Mouse (Mus musculus) intestine, embryonic 14.5 days (tissue): ENCODE data around the gene Cenps. TPM values are rescaled to one million over a fixed set of nuclear protein-coding genes. Genes with fewer than 3 reads are reported as not detected.
"Not testable (repeated sequence)": the region's sequence is repeated elsewhere in the genome, so short reads cannot be mapped to it uniquely, and the experiment has no call there.

Experiments
- ATAC-seq: fragments of 200-750 bp; cut with Nextera tagmentation; replicated peaks from 2 replicates; pipeline ENCODE4 v1.8.0; 2017; ENCODE audit warnings: low read depth, moderate number of reproducible peaks, moderate TSS enrichment, moderate library complexity; ENCODE audit not compliant: low FRiP score, low TSS enrichment
- DNase-seq: peaks from one replicate; pipeline ENCODE4 v3.0.0-alpha.2; 2018; ENCODE audit warnings: low spot score
- H3K27ac ChIP-seq: fragments of 300-500 bp; sonication (generic); 2 replicates; pipeline ENCODE4 v1.5.1; 2014; ENCODE audit warnings: low read depth, mild to moderate bottlenecking, control low read depth
- H3K27me3 ChIP-seq: fragments of 300-500 bp; sonication (generic); replicated peaks from 2 replicates; pipeline ENCODE4 v1.6.1; 2014; ENCODE audit warnings: low read length, control low read depth; ENCODE audit not compliant: control insufficient read depth, insufficient read depth
- H3K36me3 ChIP-seq: fragments of 300-500 bp; sonication (generic); 2 replicates; pipeline ENCODE4 v1.6.1; 2014; ENCODE audit warnings: low read length, control low read depth; ENCODE audit not compliant: control insufficient read depth, insufficient read depth
- H3K4me1 ChIP-seq: fragments of 300-500 bp; sonication (generic); replicated peaks from 2 replicates; pipeline ENCODE4 v1.6.1; 2014; ENCODE audit warnings: low read length, control low read depth, mixed read lengths; ENCODE audit not compliant: control insufficient read depth, insufficient read depth
- H3K4me2 ChIP-seq: fragments of 300-500 bp; sonication (generic); 2 replicates; pipeline ENCODE4 v1.6.1; 2014; ENCODE audit warnings: low read length
- H3K4me3 ChIP-seq: fragments of 300-500 bp; sonication (generic); 2 replicates; pipeline ENCODE4 v1.5.1; 2014; ENCODE audit warnings: low read depth, low read length, control low read depth, mixed read lengths
- H3K9ac ChIP-seq: fragments of 300-500 bp; sonication (generic); 2 replicates; pipeline ENCODE4 v1.6.1; 2014; ENCODE audit warnings: mild to moderate bottlenecking, low read length
- H3K9me3 ChIP-seq: fragments of 300-500 bp; sonication (generic); 2 replicates; pipeline ENCODE4 v1.6.1; 2016; ENCODE audit warnings: low read length, control low read depth; ENCODE audit not compliant: control insufficient read depth
- WGBS: fragments of 180-500 bp; shearing (Covaris S2); extraction: QIAGEN DNeasy Blood & Tissue Kit; methylation state at CpG from one replicate; pipeline ENCODE4 v1.1.7; 2014; 5-methylcytosine and 5-hydroxymethylcytosine counted together
- polyA plus RNA-seq: library from polyadenylated mRNA; unstranded; fragments of >200 nt; fragmentation: Nextera tagmentation; extraction: Ambion mirVana; gene quantifications from 2 replicates; pipeline ENCODE4 v1.2.1, GENCODE M21; 2014

Gene Cenps
- polyA plus RNA-seq, 1 experiment from 2014 or later, result 33.8 TPM

- H3K27me3 ChIP-seq, result no peaks in the 10 kb centered on the region
- no peak for ATAC-seq
- WGBS, result 68% methylated on average over 11 of the region's 11 CpGs
Measured at GRCm38 (mm10) chr4:149125341-149126114, 11.9 kb downstream of the Cenps start.

DNA sequence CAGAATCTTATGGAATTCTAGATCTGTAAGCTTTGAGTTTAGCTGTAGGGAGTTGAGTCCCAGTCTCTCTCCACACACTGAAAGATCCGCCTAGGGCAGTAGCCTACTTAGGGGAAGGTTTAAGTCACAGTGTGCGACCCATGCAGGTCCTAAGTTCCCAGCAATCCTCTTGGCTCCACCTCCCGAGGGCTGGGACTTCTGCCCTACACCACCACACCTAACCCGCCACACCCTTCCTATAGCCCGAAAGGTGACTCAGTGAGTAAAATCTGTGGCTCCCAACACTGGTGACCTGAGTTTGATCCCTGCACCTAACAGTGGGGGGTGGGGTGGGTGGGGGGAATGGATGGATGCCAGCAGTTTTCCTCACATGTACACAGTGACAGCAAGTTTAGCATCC is 14.0 kb downstream of the Cenps start:
- H3K4me2 ChIP-seq, result no peak overlapping the region
- H3K9me3 ChIP-seq, result no peaks in the 10 kb centered on the region
- no peaks in the 10 kb centered on the region for H3K36me3 ChIP-seq
- H3K27me3 ChIP-seq, result no peaks in the 10 kb centered on the region
- no peak overlapping the region for H3K4me3 ChIP-seq
- peaks cover 8% of the 10 kb centered on the region; the same call in 1 of the 2 replicates for H3K4me1 ChIP-seq
- no peak overlapping the region for H3K27ac ChIP-seq
- DNase-seq, result no peak
- H3K9ac ChIP-seq, result no peak overlapping the region
- 0 out of 2 replicates have a peak, but pooled peaks have one; percentile 21 for ATAC-seq
- 61% methylated on average over 5 of the region's 5 CpGs for WGBS

More at GRCm38 (mm10) chr4:149125341-149126114, 11.9 kb downstream of the Cenps start:
- no peak overlapping the region for H3K9ac ChIP-seq
- H3K27ac ChIP-seq, result no peak overlapping the region
- H3K4me1 ChIP-seq, result peaks cover 8% of the 10 kb centered on the region; the same call in 1 of the 2 replicates
- no peak overlapping the region for H3K4me2 ChIP-seq
- peaks cover 10% of the 10 kb centered on the region for H3K36me3 ChIP-seq
- no peak for DNase-seq
- H3K9me3 ChIP-seq, result no peaks in the 10 kb centered on the region
- H3K4me3 ChIP-seq, result no peak overlapping the region

DNA sequence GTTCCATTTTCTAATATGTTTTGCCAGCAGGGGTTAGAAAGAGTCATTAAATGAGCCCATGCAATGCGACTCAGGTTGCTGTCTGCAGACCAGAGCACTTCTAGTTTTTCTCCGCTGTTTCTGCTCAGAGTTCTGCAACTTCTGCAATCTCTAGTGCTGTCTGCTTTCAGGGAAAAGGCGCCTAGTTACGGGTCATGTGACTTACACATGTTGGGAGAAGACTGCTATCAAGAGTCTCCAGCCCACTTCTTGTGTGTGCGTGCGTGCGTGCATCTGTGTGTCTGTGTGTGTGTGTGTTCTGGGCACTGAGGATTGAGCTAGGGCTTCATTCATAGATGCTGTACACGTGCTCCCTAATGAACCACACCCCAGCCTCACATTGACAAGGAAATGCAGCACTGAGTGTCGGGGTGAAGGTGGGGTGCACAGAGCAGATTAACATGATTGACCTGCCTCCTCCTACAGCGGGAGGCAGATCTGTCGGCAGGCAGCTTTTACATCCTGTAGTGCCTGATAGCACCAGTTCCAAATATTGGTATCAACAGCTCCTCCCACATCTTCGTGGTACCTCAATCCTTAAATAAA is 17.4 kb downstream of the Cenps start:
- ATAC-seq, H3K4me1 ChIP-seq, DNase-seq, H3K4me3 ChIP-seq, H3K27me3 ChIP-seq, H3K9ac ChIP-seq, H3K9me3 ChIP-seq, H3K27ac ChIP-seq, H3K4me2 ChIP-seq: not testable (repeated sequence)
- peaks cover 10% of the 10 kb centered on the region; the same call in 1 of the 2 replicates for H3K36me3 ChIP-seq
- 85% methylated on average over 12 of the region's 12 CpGs for WGBS

DNA sequence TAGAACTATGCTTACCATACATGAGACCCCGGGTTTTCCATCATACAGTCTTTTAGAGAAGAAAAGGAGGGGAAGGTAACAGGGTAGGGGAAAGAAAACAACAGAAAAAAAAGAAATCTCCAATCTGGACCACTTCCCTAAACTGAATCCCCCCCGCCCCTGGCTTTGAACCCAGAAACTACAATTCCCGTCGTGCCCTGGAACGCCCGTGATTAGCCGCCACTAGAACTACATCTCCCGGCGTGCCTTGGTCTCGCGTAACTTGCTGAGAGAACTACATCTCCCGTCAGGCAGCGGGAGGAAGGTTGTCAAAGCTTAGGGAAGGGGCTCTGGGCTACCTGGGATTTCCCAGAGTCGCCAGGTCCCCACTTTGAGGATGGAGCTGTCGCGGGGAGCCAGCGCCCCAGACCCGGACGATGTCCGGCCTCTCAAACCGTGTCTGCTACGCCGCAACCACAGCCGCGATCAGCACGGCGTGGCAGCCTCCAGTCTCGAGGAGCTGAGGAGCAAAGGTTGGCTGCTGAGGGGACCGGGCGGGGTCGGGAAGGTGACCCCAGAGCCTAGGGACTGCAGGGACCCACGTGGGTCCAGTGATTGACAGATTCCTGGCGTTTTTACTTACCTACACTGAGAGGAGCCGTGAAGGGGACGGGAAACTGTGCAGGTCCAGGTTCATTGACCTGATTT is 33.4 kb downstream of the Cenps start, which contains the start of gene Dffa:
Gene Dffa (plus strand): TSS at position 272 of the 687 bp plus-strand sequence.
- H3K27me3 ChIP-seq, result no peaks in the 10 kb centered on the region
- peak within 1 kb of the TSS; percentile 97 for H3K4me2 ChIP-seq
- peaks cover 8% of the 10 kb centered on the region; the same call in 1 of the 2 replicates for H3K4me1 ChIP-seq
- peak; percentile 76 for ATAC-seq
- H3K27ac ChIP-seq, result no peak within 1 kb of the TSS
- H3K4me3 ChIP-seq, result peak within 1 kb of the TSS; percentile 72
- WGBS, result 1% methylated on average over 35 of the region's 35 CpGs
- DNase-seq, result peak; percentile 96
- H3K36me3 ChIP-seq, result peaks cover 20% of the 10 kb centered on the region
- no peaks in the 10 kb centered on the region for H3K9me3 ChIP-seq
- peak within 1 kb of the TSS; percentile 73 for H3K9ac ChIP-seq

GRCm38 (mm10) chr4:149101456-149101855 is 36.0 kb downstream of the Cenps start:
- no peak overlapping the region for H3K4me3 ChIP-seq
- H3K9me3 ChIP-seq, result no peaks in the 10 kb centered on the region
- no peak overlapping the region for H3K4me2 ChIP-seq
- no peaks in the 10 kb centered on the region for H3K27me3 ChIP-seq
- ATAC-seq, result no peak
- DNase-seq, result no peak
- H3K36me3 ChIP-seq, result peaks cover 4% of the 10 kb centered on the region; the same call in 1 of the 2 replicates
- WGBS, result 83% methylated on average over 3 of the region's 3 CpGs
- no peak overlapping the region for H3K27ac ChIP-seq
- H3K9ac ChIP-seq, result no peak overlapping the region
- H3K4me1 ChIP-seq, result peaks cover 20% of the 10 kb centered on the region

GRCm38 (mm10) chr4:149100449-149100848 is 37.0 kb downstream of the Cenps start:
- not testable (repeated sequence) for H3K36me3 ChIP-seq, H3K9ac ChIP-seq, H3K4me2 ChIP-seq, ATAC-seq, DNase-seq, H3K27me3 ChIP-seq, H3K9me3 ChIP-seq, H3K27ac ChIP-seq, H3K4me3 ChIP-seq
- peaks cover 20% of the 10 kb centered on the region for H3K4me1 ChIP-seq
- 88% methylated on average over 12 of the region's 12 CpGs for WGBS

GRCm38 (mm10) chr4:149099369-149100017 is 37.9 kb downstream of the Cenps start, which contains the start of gene Pex14:
TSS of gene Pex14 (minus strand) at chr4:149099876.
- H3K4me3 ChIP-seq, result peak within 1 kb of the TSS; percentile 92
- under 1% methylated on average over 49 of the region's 50 CpGs for WGBS
- H3K9ac ChIP-seq, result peak within 1 kb of the TSS; percentile 78
- DNase-seq, result peak; percentile 92
- peak within 1 kb of the TSS; percentile 98 for H3K4me2 ChIP-seq
- peak; percentile 81 for ATAC-seq
- H3K4me1 ChIP-seq, result peaks cover 15% of the 10 kb centered on the region
- peak within 1 kb of the TSS; percentile 25; the same call in 1 of the 2 replicates for H3K27ac ChIP-seq
- no peaks in the 10 kb centered on the region for H3K27me3 ChIP-seq
- no peaks in the 10 kb centered on the region for H3K36me3 ChIP-seq
- no peaks in the 10 kb centered on the region for H3K9me3 ChIP-seq

DNA sequence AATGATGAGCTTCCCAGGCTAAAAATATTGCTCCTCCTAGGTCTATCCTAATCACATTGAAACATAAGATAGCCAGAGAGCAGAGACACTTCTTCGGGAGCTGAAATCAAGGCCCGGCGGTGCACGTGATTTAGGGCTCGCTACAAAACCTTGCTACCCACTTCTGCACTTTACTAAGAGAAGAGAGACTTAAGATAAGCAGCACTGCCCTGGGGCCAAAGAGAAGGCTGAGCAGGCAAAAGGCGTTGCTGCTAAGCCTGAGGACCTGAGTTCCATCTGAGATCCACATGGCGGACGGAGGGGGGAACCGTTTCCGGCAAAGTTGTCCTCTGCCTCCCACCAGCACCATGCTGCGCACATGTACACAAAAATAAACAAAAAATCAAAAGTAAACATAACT is 38.9 kb downstream of the Cenps start:
- H3K27ac ChIP-seq, result no peak overlapping the region
- H3K4me3 ChIP-seq, result peak overlapping the region; percentile 92
- H3K4me1 ChIP-seq, result peaks cover 14% of the 10 kb centered on the region
- H3K4me2 ChIP-seq, result peak overlapping the region; percentile 98
- no peaks in the 10 kb centered on the region for H3K9me3 ChIP-seq
- H3K27me3 ChIP-seq, result no peaks in the 10 kb centered on the region
- DNase-seq (no peak), ATAC-seq (no peak)
- WGBS, result 9% methylated on average over 11 of the region's 11 CpGs
- H3K36me3 ChIP-seq, result 0 out of 2 replicates have a peak, but pooled peaks cover 4% of the 10 kb centered on the region
- peak overlapping the region; percentile 78 for H3K9ac ChIP-seq
